Mouse (Mus musculus) olfactory bulb, adult 2 months (tissue): ENCODE data around the gene Gpc1.

Experiments
- CTCF ChIP-seq: fragments of 200-500 bp; IDR thresholded peaks from 2 replicates; pipeline ENCODE4 v1.5.1; 2012; ENCODE audit warnings: low read depth, mild to moderate bottlenecking, low read length, moderate library complexity; ENCODE audit not compliant: insufficient read depth
- POLR2A ChIP-seq: fragments of 200-500 bp; IDR thresholded peaks from 2 replicates; pipeline ENCODE4 v1.6.1; 2012; ENCODE audit warnings: mild to moderate bottlenecking, low read depth, low read length, moderate library complexity; ENCODE audit not compliant: insufficient read depth

DNA sequence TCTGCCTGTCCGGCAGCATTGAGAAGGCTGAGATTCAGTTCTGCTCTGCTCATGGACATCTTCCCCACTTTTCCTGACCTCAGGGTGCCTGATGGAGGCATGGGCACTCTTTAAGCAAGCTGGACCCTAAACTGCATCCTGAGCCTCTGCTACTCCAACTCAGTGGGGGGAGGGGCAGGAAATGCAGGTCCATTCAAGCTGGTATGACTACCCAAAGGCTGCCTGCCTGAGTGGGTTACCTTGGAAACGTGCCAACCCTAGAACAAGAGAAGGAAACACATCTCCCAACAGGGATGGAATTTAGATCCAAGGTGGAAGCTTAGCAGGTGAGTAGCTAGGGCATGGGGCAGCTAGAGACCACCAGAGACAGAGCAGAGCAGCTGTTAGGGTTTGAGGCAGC, 34.7 kb downstream of the Gpc1 start:
- TF ChIP-seq POLR2A: no peak
- no peak for TF ChIP-seq CTCF
